Mouse (Mus musculus): ENCODE measurements around the gene Tyw5. TPM values are rescaled to one million over a fixed set of nuclear protein-coding genes. Genes with fewer than 3 reads are reported as not detected.

Tyw5 gene
- polyA plus RNA-seq, 1 experiment = 1.4 TPM

DNA sequence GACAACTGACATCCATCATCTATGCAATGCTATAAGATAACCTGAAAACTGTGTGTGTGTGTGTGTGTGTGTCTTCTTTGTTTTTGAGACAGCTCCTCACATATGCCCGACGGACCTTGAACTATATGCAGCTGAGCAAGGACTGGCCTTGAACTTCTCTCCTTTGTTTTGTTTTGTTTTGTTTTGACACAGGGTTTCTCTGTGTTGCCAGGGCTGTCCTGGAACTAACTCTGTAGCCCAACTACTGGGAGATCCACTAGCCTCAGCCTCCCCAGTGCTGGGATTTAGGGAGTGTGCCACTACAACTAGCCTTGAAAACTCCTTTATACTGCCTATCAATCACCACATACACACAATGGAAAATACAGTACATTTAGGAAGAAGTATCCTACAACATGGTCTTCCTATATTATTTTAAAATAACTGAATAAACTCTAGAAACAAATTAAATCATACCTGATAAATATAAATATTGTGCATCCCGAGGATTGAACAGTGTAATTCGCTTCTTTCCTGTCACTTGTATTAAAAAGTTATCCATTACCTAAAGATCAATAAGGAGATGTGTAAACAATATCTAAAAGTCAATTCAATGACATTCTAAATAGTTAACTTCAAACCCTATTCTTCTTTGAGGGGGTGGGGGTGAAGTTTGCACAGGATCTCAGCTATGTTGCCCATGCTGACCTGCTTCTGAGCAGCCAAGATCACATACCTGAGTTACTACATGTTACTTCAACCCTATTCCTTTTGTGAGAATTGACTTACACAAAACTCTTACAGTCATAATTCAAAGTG is 15.7 kb downstream of the Tyw5 start:
- peaks cover 13% of the 10 kb centered on the region for H3K4me1 ChIP-seq
- H3K27me3 ChIP-seq (replicated peaks) = no peaks in the 10 kb centered on the region
- no peak overlapping the region for H3K4me3 ChIP-seq (replicated peaks)
- H3K36me3 ChIP-seq (replicated peaks; ENCODE audit: low read length) = peaks cover 79% of the 10 kb centered on the region
- H3K9me3 ChIP-seq = no peaks in the 10 kb centered on the region
- TF ChIP-seq FLI1 (IDR thresholded peaks at IDR 0.05; ENCODE audit: low read length) (no peak), GATA1 (IDR thresholded peaks at IDR 0.05; ENCODE audit: borderline replicate concordance, low read length) (no peak)

DNA sequence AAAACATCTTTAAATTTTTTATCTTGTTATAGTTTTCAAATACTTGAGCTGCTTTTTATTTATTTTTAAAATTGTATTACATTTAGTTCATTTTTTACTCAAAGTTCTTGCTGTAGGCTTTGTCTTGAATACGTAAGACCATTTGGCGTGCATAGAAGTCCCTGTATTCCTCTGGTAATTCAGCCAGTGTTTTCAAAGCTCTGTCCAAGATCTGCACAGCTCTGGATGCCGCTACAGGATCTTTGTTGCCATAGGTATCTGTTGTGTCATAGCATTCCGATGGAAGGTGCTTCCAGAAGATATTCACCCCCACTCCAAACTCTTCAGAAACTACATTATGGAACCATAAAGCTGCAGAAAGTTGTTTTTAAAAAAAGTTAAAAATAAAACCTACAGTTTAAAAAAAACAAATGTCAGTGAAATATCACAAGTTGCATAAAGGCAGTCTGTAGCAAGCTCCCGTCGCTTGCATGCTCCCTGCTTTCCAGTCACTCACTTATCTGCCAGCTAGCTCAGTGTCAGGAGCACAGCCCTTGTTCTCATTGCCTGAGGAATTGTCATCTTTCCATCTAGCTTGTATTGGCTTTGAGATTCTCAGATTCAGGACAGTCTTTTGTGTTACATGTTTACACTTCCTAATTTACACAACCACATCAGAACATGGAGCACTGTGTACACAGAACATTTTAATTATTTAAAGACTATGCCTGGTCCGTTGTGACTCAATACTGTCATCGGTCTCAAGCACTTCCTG is 18.3 kb downstream of the Tyw5 start:
- H3K9me3 ChIP-seq = no peaks in the 10 kb centered on the region
- H3K4me3 ChIP-seq (replicated peaks) = no peak overlapping the region
- H3K4me1 ChIP-seq = peaks cover 13% of the 10 kb centered on the region
- no peaks in the 10 kb centered on the region for H3K27me3 ChIP-seq (replicated peaks)
- H3K36me3 ChIP-seq (replicated peaks; ENCODE audit: low read length) = peaks cover 72% of the 10 kb centered on the region
- TF ChIP-seq GATA1 (IDR thresholded peaks at IDR 0.05; ENCODE audit: borderline replicate concordance, low read length) = no peak
- no peak for TF ChIP-seq FLI1 (IDR thresholded peaks at IDR 0.05; ENCODE audit: low read length)

DNA sequence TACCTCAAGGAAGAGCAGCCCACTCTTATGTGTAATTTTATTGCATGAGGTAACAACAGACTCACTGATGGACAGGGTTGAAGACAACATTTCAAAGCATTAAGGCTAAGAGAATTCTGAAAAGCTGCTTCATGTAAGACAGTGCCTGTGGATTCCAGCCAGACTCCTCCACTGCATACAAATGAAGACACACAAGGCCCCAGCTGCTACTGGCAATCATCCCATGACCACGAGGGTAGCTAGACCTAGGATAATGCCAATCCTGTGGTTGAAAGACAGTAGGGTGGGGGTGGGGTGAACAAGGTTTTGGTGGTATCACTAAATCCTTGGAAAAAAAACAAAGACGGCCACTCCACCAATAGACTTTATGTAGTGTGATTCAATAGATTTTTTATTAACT is 19.0 kb downstream of the Tyw5 start:
- Histone ChIP-seq H3K4me3 (replicated peaks) (no peak overlapping the region), H3K9me3 (no peaks in the 10 kb centered on the region), H3K27me3 (replicated peaks) (no peaks in the 10 kb centered on the region), H3K4me1 (peaks cover 13% of the 10 kb centered on the region), H3K36me3 (replicated peaks; ENCODE audit: low read length) (peaks cover 67% of the 10 kb centered on the region)
- TF ChIP-seq GATA1 (IDR thresholded peaks at IDR 0.05; ENCODE audit: borderline replicate concordance, low read length) = no peak
- TF ChIP-seq FLI1 (IDR thresholded peaks at IDR 0.05; ENCODE audit: low read length) = no peak

DNA sequence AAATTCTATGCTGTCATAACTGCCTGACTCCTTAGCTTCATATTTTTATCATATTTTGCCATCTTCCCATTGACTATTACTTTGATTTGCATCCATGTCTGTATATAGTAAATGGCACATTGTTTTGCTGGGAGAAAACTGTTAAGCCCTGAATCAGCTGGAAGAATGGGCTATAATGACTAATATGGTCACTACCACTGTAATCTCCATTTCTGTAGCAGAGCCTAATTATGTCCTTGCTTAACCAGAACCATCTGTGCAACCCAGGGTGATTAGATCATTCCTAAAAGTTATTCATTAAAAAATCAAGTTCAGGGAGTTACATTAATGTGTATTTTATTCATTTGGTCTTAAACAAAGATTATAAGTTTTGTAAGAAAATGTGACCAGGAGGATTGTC is 20.4 kb downstream of the Tyw5 start:
- H3K27me3 ChIP-seq (replicated peaks) = no peaks in the 10 kb centered on the region
- TF ChIP-seq GATA1 (IDR thresholded peaks at IDR 0.05; ENCODE audit: borderline replicate concordance, low read length) = no peak
- TF ChIP-seq FLI1 (IDR thresholded peaks at IDR 0.05; ENCODE audit: low read length) = no peak
- H3K4me1 ChIP-seq = peaks cover 13% of the 10 kb centered on the region
- H3K4me3 ChIP-seq (replicated peaks) = no peak overlapping the region
- H3K36me3 ChIP-seq (replicated peaks; ENCODE audit: low read length) = peaks cover 53% of the 10 kb centered on the region
- H3K9me3 ChIP-seq = no peaks in the 10 kb centered on the region

DNA sequence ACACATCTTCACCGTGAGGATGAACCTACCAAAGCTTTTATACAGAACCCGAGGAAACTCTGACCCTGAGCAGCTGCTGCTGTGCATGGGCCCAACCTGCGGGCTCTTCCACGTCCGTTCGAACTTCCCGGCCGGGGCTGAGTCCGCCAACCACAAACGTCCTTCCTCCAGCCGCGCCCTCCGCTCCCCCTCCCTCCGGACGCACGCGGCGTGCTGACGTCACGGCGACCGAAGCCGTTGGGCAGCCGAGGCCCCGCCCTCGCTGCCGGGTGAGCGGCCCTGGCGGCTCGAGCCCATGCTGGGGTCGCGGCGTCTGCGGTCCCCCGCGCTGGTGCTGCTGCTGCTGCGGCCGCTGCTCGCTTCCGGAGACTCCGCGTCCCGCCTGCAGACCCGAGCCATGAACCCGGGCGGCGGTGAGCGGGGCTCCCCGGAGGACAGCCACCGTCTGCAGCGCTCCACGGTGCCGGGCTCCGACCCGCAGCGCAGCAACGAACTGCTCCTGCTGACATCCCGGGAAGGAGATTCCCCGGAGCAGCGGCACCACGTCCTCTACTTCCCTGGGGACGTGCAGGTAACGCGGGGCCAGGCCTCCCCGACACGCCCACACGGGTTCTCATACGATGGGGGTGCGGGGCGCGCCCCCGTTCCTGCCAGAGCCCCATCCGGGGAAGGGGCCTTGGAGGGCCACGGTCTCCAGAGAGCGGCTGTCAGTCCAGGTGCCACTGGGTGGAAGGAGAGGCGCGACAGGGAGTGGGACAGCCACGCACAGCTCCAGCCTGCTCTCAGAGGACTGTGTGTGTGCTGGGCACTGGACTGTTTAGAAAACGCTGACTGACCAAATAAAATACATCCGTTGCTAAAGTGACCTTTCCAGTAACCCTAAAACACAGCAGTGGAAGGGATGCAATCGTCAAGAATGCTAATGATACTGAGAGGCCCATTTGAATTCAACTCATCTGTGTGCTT is 29.2 kb downstream of the Tyw5 start, which contains the start of gene 1700066M21Rik:
Gene 1700066M21Rik (plus strand): TSS at position 245 of the 966 bp plus-strand sequence.
- Histone ChIP-seq H3K27me3 (replicated peaks) (no peaks in the 10 kb centered on the region), H3K36me3 (replicated peaks; ENCODE audit: low read length) (peaks cover 17% of the 10 kb centered on the region), H3K4me3 (replicated peaks) (peak within 1 kb of the TSS; percentile 92), H3K4me1 (peaks cover 24% of the 10 kb centered on the region), H3K9me3 (peaks cover 3% of the 10 kb centered on the region; the same call in 1 of the 2 replicates)
- TF ChIP-seq FLI1 (IDR thresholded peaks at IDR 0.05; ENCODE audit: low read length) = peak; percentile 52; the same call in 1 of the 2 replicates
- TF ChIP-seq GATA1 (IDR thresholded peaks at IDR 0.05; ENCODE audit: borderline replicate concordance, low read length) = no peak

DNA sequence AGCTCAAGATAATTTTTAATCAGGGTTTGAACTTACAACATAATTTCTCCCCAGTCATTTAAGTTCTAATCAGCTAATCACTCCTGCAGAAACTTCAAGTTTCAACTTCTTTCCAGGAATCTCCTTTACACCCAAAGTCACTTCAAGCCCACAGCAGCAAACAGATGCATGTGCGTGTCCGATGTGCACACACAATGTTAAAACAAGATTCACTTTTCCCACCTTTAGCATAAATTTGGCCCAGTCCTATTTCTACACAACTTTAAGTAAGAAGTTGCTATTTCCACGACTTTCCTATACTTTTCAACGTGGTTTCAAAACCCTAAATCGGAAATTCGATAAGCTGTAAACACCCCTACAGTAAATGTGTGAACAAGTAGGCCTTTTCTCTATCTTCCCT is 30.1 kb downstream of the Tyw5 start:
- TF ChIP-seq FLI1 (IDR thresholded peaks at IDR 0.05; ENCODE audit: low read length) (no peak), GATA1 (IDR thresholded peaks at IDR 0.05; ENCODE audit: borderline replicate concordance, low read length) (no peak)
- peak overlapping the region; percentile 92 for H3K4me3 ChIP-seq (replicated peaks)

DNA sequence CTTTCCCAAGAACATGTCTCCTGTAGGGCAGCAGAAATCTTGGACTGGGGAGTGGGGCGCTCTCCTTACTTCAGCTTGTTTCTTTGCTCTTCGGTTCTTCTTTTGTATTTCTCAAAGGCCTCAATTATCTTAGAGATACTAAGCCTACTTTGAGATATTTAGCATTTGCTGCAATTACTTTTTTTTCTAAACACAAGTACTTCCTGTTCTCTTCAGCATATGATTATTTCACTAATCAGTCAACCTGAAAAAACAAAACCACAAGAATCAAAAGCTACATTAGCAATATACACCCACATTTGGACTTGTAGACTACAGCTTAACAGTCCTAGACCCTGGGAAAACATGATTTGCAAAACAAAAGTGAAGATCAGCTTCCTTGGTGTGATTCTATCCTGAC is 31.6 kb downstream of the Tyw5 start:
- H3K4me3 ChIP-seq (replicated peaks) = no peak overlapping the region
- H3K36me3 ChIP-seq (replicated peaks; ENCODE audit: low read length) = peaks cover 14% of the 10 kb centered on the region
- H3K27me3 ChIP-seq (replicated peaks) = no peaks in the 10 kb centered on the region
- peaks cover 3% of the 10 kb centered on the region; the same call in 1 of the 2 replicates for H3K9me3 ChIP-seq
- H3K4me1 ChIP-seq = peaks cover 24% of the 10 kb centered on the region
- no peak for TF ChIP-seq FLI1 (IDR thresholded peaks at IDR 0.05; ENCODE audit: low read length)

More for the DNA sequence above, 30.1 kb downstream of the Tyw5 start:
- H3K4me1 ChIP-seq = peaks cover 24% of the 10 kb centered on the region
- H3K27me3 ChIP-seq (replicated peaks) = no peaks in the 10 kb centered on the region
- H3K9me3 ChIP-seq = peaks cover 3% of the 10 kb centered on the region; the same call in 1 of the 2 replicates
- peaks cover 17% of the 10 kb centered on the region for H3K36me3 ChIP-seq (replicated peaks; ENCODE audit: low read length)

DNA sequence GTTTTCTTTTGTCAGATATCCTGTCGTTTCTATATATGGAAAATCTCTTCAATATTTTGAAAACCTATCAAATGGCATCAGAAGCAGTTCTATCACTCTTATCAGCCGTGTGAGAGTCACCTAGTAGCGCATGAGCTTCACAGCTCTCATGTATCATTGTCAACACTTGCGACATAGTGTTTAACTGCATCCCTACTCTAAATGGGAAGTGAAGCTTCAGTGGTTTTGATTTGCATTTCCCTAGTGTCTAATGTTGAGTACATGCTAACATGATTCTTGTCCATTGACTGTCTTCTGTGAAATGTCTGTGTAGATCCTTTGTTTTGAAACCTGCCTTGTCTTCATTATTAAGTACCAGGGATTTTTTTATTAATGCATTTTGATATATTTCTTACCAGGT is 36.5 kb downstream of the Tyw5 start:
- Histone ChIP-seq H3K4me3 (replicated peaks) (no peak overlapping the region), H3K9me3 (peaks cover 3% of the 10 kb centered on the region; the same call in 1 of the 2 replicates), H3K27me3 (replicated peaks) (no peaks in the 10 kb centered on the region), H3K4me1 (no peaks in the 10 kb centered on the region), H3K36me3 (replicated peaks; ENCODE audit: low read length) (peaks cover 7% of the 10 kb centered on the region)
- TF ChIP-seq GATA1 (IDR thresholded peaks at IDR 0.05; ENCODE audit: borderline replicate concordance, low read length) (no peak), FLI1 (IDR thresholded peaks at IDR 0.05; ENCODE audit: low read length) (no peak)

DNA sequence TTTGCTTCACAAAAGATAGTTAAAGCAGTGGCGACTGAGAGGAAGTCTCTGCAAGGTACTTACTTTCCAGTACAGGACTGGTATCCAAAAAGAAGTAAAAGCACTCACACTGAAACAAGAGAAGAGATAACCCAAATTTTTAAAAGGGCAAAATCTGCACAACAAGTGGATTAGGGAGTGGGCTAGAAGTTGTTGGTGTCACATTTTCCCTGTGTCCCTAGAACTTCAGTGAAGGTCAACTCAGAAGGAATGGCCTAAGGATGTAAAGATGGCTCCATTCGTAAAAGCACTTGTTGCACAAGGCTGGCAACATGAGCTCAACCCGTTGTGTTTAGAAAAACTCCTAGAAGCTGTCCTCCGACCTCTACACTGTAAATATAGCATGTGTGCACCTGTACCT is 37.8 kb downstream of the Tyw5 start:
- Histone ChIP-seq H3K4me3 (replicated peaks) (no peak overlapping the region), H3K36me3 (replicated peaks; ENCODE audit: low read length) (peaks cover 4% of the 10 kb centered on the region), H3K27me3 (replicated peaks) (no peaks in the 10 kb centered on the region), H3K4me1 (no peaks in the 10 kb centered on the region), H3K9me3 (peaks cover 2% of the 10 kb centered on the region; the same call in 1 of the 2 replicates)
- TF ChIP-seq GATA1 (IDR thresholded peaks at IDR 0.05; ENCODE audit: borderline replicate concordance, low read length) (no peak), FLI1 (IDR thresholded peaks at IDR 0.05; ENCODE audit: low read length) (no peak)

Data from megakaryocyte, embryonic 14.5 days (primary cell).